Comparison of ENCODE assay signal across 9 mouse cellular contexts in the genomic region with DNA sequence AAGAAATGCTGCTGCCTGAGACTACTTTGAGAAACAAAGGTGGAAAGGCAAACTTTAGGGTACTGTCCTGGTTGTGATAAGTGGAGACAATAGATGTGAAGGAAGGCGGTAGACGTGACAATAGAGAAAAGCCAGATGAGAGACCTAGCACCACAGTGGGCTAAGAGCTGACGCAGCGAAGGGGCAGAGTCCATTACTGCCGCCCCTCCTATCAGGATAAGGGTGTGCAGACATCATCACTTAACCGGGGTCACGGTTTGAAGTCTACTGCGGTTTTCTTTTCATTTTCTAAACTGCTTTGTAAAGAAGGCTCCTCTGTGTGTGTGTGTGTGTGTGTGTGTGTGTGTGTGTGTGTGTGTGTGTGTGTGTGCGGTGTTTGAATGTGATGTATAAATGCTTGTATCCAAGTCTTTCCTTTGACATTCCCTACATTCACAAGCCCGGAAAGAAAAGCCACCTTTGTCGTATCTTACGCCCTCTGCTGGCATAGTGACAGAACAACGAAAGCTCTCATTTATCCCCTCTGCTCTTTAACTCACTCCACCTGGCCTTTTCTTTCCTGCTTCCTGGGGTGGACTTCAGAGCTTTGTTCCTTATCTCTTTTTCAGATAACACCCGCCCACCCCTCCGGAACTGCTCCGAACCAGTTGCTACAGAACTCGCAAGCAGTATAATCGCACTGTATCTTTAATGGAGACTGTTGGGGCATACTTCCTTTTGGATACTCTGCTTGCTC. TPM values are rescaled to one million over a fixed set of nuclear protein-coding genes. Genes with fewer than 3 reads are reported as not detected.
A peak's percentile ranks its signal among the peaks of the same experiment; 100 is the strongest.
DNase-seq lines count a peak whose midpoint lies in the region; ATAC-seq and TF ChIP-seq lines count a peak whose summit lies in the region.
"Had no signal": no experiment of that assay in that cellular context is flagged by ENCODE, and none has a peak within 500 bp of the region (broad histone marks: within the 10 kb centered on the region; RNA-seq: fewer than 3 reads in every experiment).

No protein-coding gene starts in this region.

- 40% methylated on average over 18 of the region's 18 CpGs for WGBS in intestine, embryonic 16.5 days

- peak overlapping the region; percentile 66 for H3K4me2 ChIP-seq in CH12.LX (ENCODE audit: insufficient read depth, low read depth, poor library complexity, severe bottlenecking)
- H3K4me2 ChIP-seq in intestine, embryonic 16.5 days (ENCODE audit: low read depth, low read length): 0 out of 2 replicates have a peak overlapping the region, but pooled peaks have one; percentile 7

- TF ChIP-seq CTCF in CH12.LX (conservative IDR thresholded peaks at IDR 0.05 in 1 of 2, IDR thresholded peaks at IDR 0.05 in 1 of 2; ENCODE audit: low read depth in 2 of 2, low read length in 2 of 2): peak in 1 of 2 experiments; percentile 42; a peak in 2 of 4 replicates

- H3K27me3 ChIP-seq in CH12.LX (replicated peaks): no peaks in the 10 kb centered on the region
- no peaks in the 10 kb centered on the region; the same call in 1 of the 2 replicates for H3K27me3 ChIP-seq in intestine, embryonic 16.5 days (replicated peaks; ENCODE audit: control insufficient read depth, insufficient read depth, low read length)

- H3K36me3 ChIP-seq in CH12.LX (replicated peaks in 1 of 2; ENCODE audit: control insufficient read depth in 1 of 2, insufficient read depth in 1 of 2, low read length in 1 of 2): no peaks in the 10 kb centered on the region
- no peaks in the 10 kb centered on the region for H3K36me3 ChIP-seq in intestine, embryonic 16.5 days (ENCODE audit: control insufficient read depth, insufficient read depth, low read length)

- dilution Hi-C loops in CH12.LX (cut with MboI; ENCODE audit: extremely low pct_ligation_motif_present, extremely low pct_unique_long_range_greater_than_20kb, low sequenced_read_pairs): no loop called here

- no peak overlapping the region for H3K27ac ChIP-seq in CH12.LX (ENCODE audit: insufficient read depth, low read depth)
- no peak overlapping the region for H3K27ac ChIP-seq in intestine, embryonic 16.5 days (ENCODE audit: low read length)

- intact Hi-C loops in heart, postnatal 25 days (cut with DNase I): loop anchor here (10.0 kb wide), 1 partner anchor 250 kb away; no protein-coding TSS in a partner anchor

- H3K9ac ChIP-seq in CH12.LX (ENCODE audit: insufficient read depth, low read depth): no peak overlapping the region
- no peak overlapping the region for H3K9ac ChIP-seq in intestine, embryonic 16.5 days (ENCODE audit: low read depth, low read length)

- TF ChIP-seq POLR2A in CH12.LX (IDR thresholded peaks at IDR 0.05; ENCODE audit: low read depth, low read length): no peak

- no peaks in the 10 kb centered on the region for H3K9me3 ChIP-seq in CH12.LX (replicated peaks; ENCODE audit: low read length)
- no peaks in the 10 kb centered on the region for H3K9me3 ChIP-seq in intestine, embryonic 16.5 days (ENCODE audit: control insufficient read depth, low read length)

- peak; percentile 87 for ATAC-seq in intestine, embryonic 16.5 days
- ATAC-seq in megakaryocyte-erythroid progenitor cell, adult 5-6 weeks (replicated peaks; ENCODE audit: low FRiP score, low TSS enrichment, poor library complexity, severe bottlenecking): peak; percentile 57
- ATAC-seq in monocyte, adult 5-6 weeks (replicated peaks; ENCODE audit: insufficient number of reproducible peaks, low FRiP score, low TSS enrichment, poor library complexity, severe bottlenecking): no peak

- no peaks in the 10 kb centered on the region for H3K79me2 ChIP-seq in CH12.LX (replicated peaks; ENCODE audit: control insufficient read depth, extremely low read depth, insufficient read depth, poor library complexity, severe bottlenecking)

- TF ChIP-seq EP300 in CH12.LX (IDR thresholded peaks at IDR 0.05; ENCODE audit: low read length): no peak

- in situ Hi-C loops in CH12.LX (cut with MboI; ENCODE audit: low pct_ligation_motif_present, low pct_unique_long_range_greater_than_20kb, low sequenced_read_pairs): no loop called here

- peak; percentile 1 for TF ChIP-seq RAD21 in CH12.LX (IDR thresholded peaks at IDR 0.05; ENCODE audit: low read depth, low read length)

- peak; percentile 14 to 55 for DNase-seq in heart, adult 18-20 months
- no peak for DNase-seq in heart, postnatal 25 days (ENCODE audit: low spot score)
- no peak for DNase-seq in CH12.LX (ENCODE audit: extremely low read depth)
- DNase-seq in cerebellum, postnatal 25 days: peak; percentile 9 to 21
- DNase-seq in ovary, postnatal 14 days (ENCODE audit: low spot score): no peak

- H3K4me3 ChIP-seq in CH12.LX (replicated peaks in 1 of 3; ENCODE audit: low read depth in 2 of 3, low read length in 2 of 3, poor library complexity in 1 of 3): no peak overlapping the region
- H3K4me3 ChIP-seq in intestine, embryonic 16.5 days (ENCODE audit: low read length): no peak overlapping the region
- H3K4me3 ChIP-seq: myocyte had no signal

- no peaks in the 10 kb centered on the region for H3K4me1 ChIP-seq in CH12.LX (ENCODE audit: control insufficient read depth in 1 of 2, insufficient read depth in 2 of 2)
- H3K4me1 ChIP-seq in intestine, embryonic 16.5 days (ENCODE audit: control insufficient read depth, insufficient read depth, low read length): no peaks in the 10 kb centered on the region

TF ChIP-seq in CH12.LX, 34 proteins besides CTCF, POLR2A, EP300 and RAD21:
- no peak for TF ChIP-seq HCFC1 (IDR thresholded peaks at IDR 0.05; ENCODE audit: low read depth, low read length)
- no peak for TF ChIP-seq PAX5 (IDR thresholded peaks at IDR 0.05; ENCODE audit: low read length)
- no peak for TF ChIP-seq ZC3H11A (IDR thresholded peaks at IDR 0.05; ENCODE audit: low read depth, low read length)
- TF ChIP-seq SMC3 (IDR thresholded peaks at IDR 0.05; ENCODE audit: low read depth, low read length): peak; percentile 36

RNA-seq across cellular contexts. Expression of gene Frmd7, which starts 17.7 kb away (rescaled TPM):
- under 1 TPM; 0.13 to 0.17 TPM for total RNA-seq in heart, adult 18-20 months (2021)
- not detected for total RNA-seq in heart, postnatal 25 days (2021)
- not detected in 2 replicates for total RNA-seq in CH12.LX (2012; rRNA removed)
- total RNA-seq in CH12.LX (2014; rRNA removed): not detected in 2 replicates
- polyA plus RNA-seq in CH12.LX (2012; ENCODE audit: insufficient read length, low read depth): not detected in 2 replicates
- polyA plus RNA-seq in intestine, embryonic 16.5 days (2015; fragmentation: Nextera tagmentation; extraction: Ambion mirVana): not detected in 2 replicates
- not detected in 2 replicates for total RNA-seq in megakaryocyte-erythroid progenitor cell, adult 5-6 weeks (2014; fragmentation: Nextera tagmentation)
- not detected in 2 replicates for total RNA-seq in megakaryocyte-erythroid progenitor cell, adult 5-6 weeks (2017)
- 0.58 TPM in 1 of 3 replicates, not detected in the others for total RNA-seq in monocyte, adult 5-6 weeks (2017)
- polyA plus RNA-seq: myocyte had no signal

Comparison
In these comparisons a context has a peak if more than half of its experiments do, and no peak if none do; other contexts are left out.
1. DNase-seq: peak in heart, adult 18-20 months (2 of 2) and cerebellum, postnatal 25 days (2 of 2); none in heart, postnatal 25 days (single experiment), CH12.LX (single experiment) and ovary, postnatal 14 days (single experiment).